Mouse (Mus musculus) CH12.LX (cell line): ENCODE data around the gene Slc35c2. TPM values are rescaled to one million over a fixed set of nuclear protein-coding genes. Genes with fewer than 3 reads are reported as not detected.

Experiments
- DNase-seq: peaks from one replicate; pipeline ENCODE4 v3.0.0-alpha.2; 2013; ENCODE audit errors: extremely low read depth
- H3K27ac ChIP-seq: 2 replicates; pipeline ENCODE4 v1.5.1; 2012; ENCODE audit warnings: low read depth, mild to moderate bottlenecking, control low read depth, moderate library complexity; ENCODE audit not compliant: insufficient read depth
- H3K27me3 ChIP-seq: replicated peaks from 2 replicates; pipeline ENCODE3; 2012; ENCODE audit warnings: inconsistent platforms
- H3K36me3 ChIP-seq, 2 experiments: replicated peaks in 1 of 2; 2 replicates each; pipeline versions ENCODE3 to v1.6.1; 2012; ENCODE audit warnings: inconsistent platforms in 1 of 2, low read length in 1 of 2, mild to moderate bottlenecking in 1 of 2, mixed read lengths in 1 of 2, moderate library complexity in 1 of 2; ENCODE audit not compliant: control insufficient read depth in 1 of 2, insufficient read depth in 1 of 2
- H3K4me1 ChIP-seq, 2 experiments: 2 replicates each; pipeline ENCODE4 v1.6.1; 2012; ENCODE audit warnings: inconsistent platforms in 1 of 2, moderate library complexity in 1 of 2; ENCODE audit not compliant: insufficient read depth in 2 of 2, control insufficient read depth in 1 of 2
- H3K4me2 ChIP-seq: 2 replicates; pipeline ENCODE4 v1.6.1; 2012; ENCODE audit warnings: low read depth, mild to moderate bottlenecking, control low read depth; ENCODE audit not compliant: poor library complexity, insufficient read depth, severe bottlenecking
- H3K4me3 ChIP-seq, 3 experiments: fragments of 150-350 bp in 1 of 3; sonication (generic) in 1 of 3; replicated peaks in 1 of 3; 2 replicates each; pipeline versions ENCODE3 to v1.5.1; 2011 to 2012; ENCODE audit warnings: low read depth in 2 of 3, low read length in 2 of 3, mild to moderate bottlenecking in 2 of 3, moderate library complexity in 2 of 3, control low read depth in 1 of 3, improper control_type of control experiment in 1 of 3, inconsistent platforms in 1 of 3, mixed read lengths in 1 of 3; ENCODE audit not compliant: poor library complexity in 1 of 3
- H3K79me2 ChIP-seq: replicated peaks from 2 replicates; pipeline ENCODE4 v1.6.1; 2012; ENCODE audit warnings: mild to moderate bottlenecking, moderate library complexity; ENCODE audit not compliant: control insufficient read depth, poor library complexity, insufficient read depth, severe bottlenecking; ENCODE audit errors: extremely low read depth
- H3K9ac ChIP-seq: 2 replicates; pipeline ENCODE4 v1.6.1; 2012; ENCODE audit warnings: low read depth, mild to moderate bottlenecking, control low read depth, moderate library complexity; ENCODE audit not compliant: insufficient read depth
- H3K9me3 ChIP-seq: replicated peaks from 2 replicates; pipeline ENCODE3; 2012; ENCODE audit warnings: low read length, inconsistent platforms, mixed read lengths
- CHD1 ChIP-seq: IDR thresholded peaks from 2 replicates; pipeline ENCODE4 v1.6.1; 2012; ENCODE audit warnings: low read depth, low read length, improper control_type of control experiment, inconsistent platforms
- E2F4 ChIP-seq: IDR thresholded peaks from 2 replicates; pipeline ENCODE4 v1.6.1; 2011; ENCODE audit warnings: low read depth, low read length, improper control_type of control experiment; ENCODE audit not compliant: insufficient replicate concordance
- ELF1 ChIP-seq: IDR thresholded peaks from 2 replicates; pipeline ENCODE4 v1.6.1; 2014; ENCODE audit warnings: low read depth, mild to moderate bottlenecking, inconsistent platforms, low read length, improper control_type of control experiment
- GABPA ChIP-seq: IDR thresholded peaks from 2 replicates; pipeline ENCODE4 v1.6.1; 2012; ENCODE audit warnings: low read depth, low read length, improper control_type of control experiment, inconsistent platforms; ENCODE audit not compliant: insufficient replicate concordance
- HCFC1 ChIP-seq: IDR thresholded peaks from 2 replicates; pipeline ENCODE4 v1.6.1; 2012; ENCODE audit warnings: low read depth, mild to moderate bottlenecking, inconsistent platforms, low read length, improper control_type of control experiment
- JUND ChIP-seq: conservative IDR thresholded peaks from 2 replicates; pipeline ENCODE4 v1.6.1; 2011; ENCODE audit warnings: low read depth, low read length, improper control_type of control experiment
- MAFK ChIP-seq: IDR thresholded peaks from 2 replicates; pipeline ENCODE4 v1.6.1; 2011; ENCODE audit warnings: low read length, improper control_type of control experiment; ENCODE audit not compliant: insufficient replicate concordance
- MYC ChIP-seq: IDR thresholded peaks from 2 replicates; pipeline ENCODE4 v1.6.1; 2011; ENCODE audit warnings: low read depth, mild to moderate bottlenecking, improper control_type of control experiment, low read length
- NRF1 ChIP-seq: IDR thresholded peaks from 2 replicates; pipeline ENCODE4 v1.6.1; 2014; ENCODE audit warnings: low read depth, mild to moderate bottlenecking, inconsistent platforms, low read length, improper control_type of control experiment, moderate library complexity
- RAD21 ChIP-seq: IDR thresholded peaks from 2 replicates; pipeline ENCODE4 v1.6.1; 2011; ENCODE audit warnings: low read depth, mild to moderate bottlenecking, low read length, improper control_type of control experiment, moderate library complexity
- RCOR1 ChIP-seq: conservative IDR thresholded peaks from 2 replicates; pipeline ENCODE4 v1.6.1; 2012; ENCODE audit warnings: low read depth, mild to moderate bottlenecking, inconsistent platforms, low read length, improper control_type of control experiment
- SIN3A ChIP-seq: IDR thresholded peaks from 2 replicates; pipeline ENCODE4 v1.6.1; 2012; ENCODE audit warnings: low read length, improper control_type of control experiment, inconsistent platforms
- SMC3 ChIP-seq: IDR thresholded peaks from 2 replicates; pipeline ENCODE4 v1.6.1; 2011; ENCODE audit warnings: low read depth, low read length, improper control_type of control experiment
- TCF12 ChIP-seq: IDR thresholded peaks from 2 replicates; pipeline ENCODE4 v1.6.1; 2014; ENCODE audit warnings: low read depth, mild to moderate bottlenecking, inconsistent platforms, low read length, improper control_type of control experiment
- USF1 ChIP-seq: IDR thresholded peaks from 2 replicates; pipeline ENCODE4 v1.6.1; 2014; ENCODE audit warnings: low read depth, mild to moderate bottlenecking, inconsistent platforms, low read length, improper control_type of control experiment
- USF2 ChIP-seq: conservative IDR thresholded peaks from 2 replicates; pipeline ENCODE4 v1.6.1; 2011; ENCODE audit warnings: low read depth, low read length, improper control_type of control experiment
- ZMIZ1 ChIP-seq: IDR thresholded peaks from 2 replicates; pipeline ENCODE4 v1.6.1; 2012; ENCODE audit warnings: low read depth, mild to moderate bottlenecking, inconsistent platforms, low read length, improper control_type of control experiment
- ZNF384 ChIP-seq: IDR thresholded peaks from 2 replicates; pipeline ENCODE4 v1.6.1; 2012; ENCODE audit warnings: low read depth, low read length, improper control_type of control experiment, inconsistent platforms
- dilution Hi-C: fragments of 300-500 bp; cut with MboI; formaldehyde crosslinking; loops from 2 replicates; pipeline ENCODE4 v1.14.3; 2020; ENCODE audit warnings: low sequenced_read_pairs; ENCODE audit not compliant: extremely low pct_unique_long_range_greater_than_20kb, extremely low pct_ligation_motif_present
- in situ Hi-C: fragments of 300-500 bp; cut with MboI; formaldehyde crosslinking; loops from 3 replicates; pipeline ENCODE4 v1.14.3; 2019; ENCODE audit warnings: low sequenced_read_pairs, low pct_ligation_motif_present, low pct_unique_long_range_greater_than_20kb, mixed read lengths
- polyA plus RNA-seq: library from polyadenylated mRNA; unstranded; fragments of >175 nt; gene quantifications from 2 replicates; pipeline ENCODE4 v1.2.1, GENCODE M21; 2012; ENCODE audit warnings: low read depth; ENCODE audit not compliant: insufficient read length
- total RNA-seq, 2 experiments: library from RNA; depleted of rRNA; stranded (reverse); fragments of 300-350 nt in 1 of 2; fragments of >200 nt in 1 of 2; gene quantifications; 2 replicates each; pipeline ENCODE4 v1.2.3; 2012 to 2014

Slc35c2 gene
- total and polyA plus RNA-seq, 3 experiments, result 45.5 to 57.8 (median 55.3) TPM

DNA sequence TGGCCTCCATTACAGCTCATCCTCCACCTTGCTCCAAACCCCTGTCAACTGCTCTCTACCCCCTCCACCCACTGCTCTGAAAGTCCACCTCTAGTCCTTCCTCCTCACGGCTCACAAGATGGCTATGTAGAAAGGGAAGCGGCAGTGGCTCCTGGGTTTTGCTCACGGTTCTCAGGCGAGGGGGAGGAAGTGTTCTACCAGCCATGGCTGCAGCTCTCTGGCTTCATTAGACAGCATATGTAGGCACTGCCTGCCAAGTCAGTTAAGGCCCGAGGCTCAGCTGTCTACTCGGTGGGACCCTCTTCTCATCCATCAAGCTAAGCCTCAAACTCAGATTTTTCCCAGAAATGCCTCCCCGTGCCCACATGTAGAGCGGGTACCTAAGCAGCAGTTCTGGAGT, 12.8 kb upstream of the Slc35c2 start:
- TF ChIP-seq NRF1 (no peak), MYC (no peak), SMC3 (no peak), ZNF384 (no peak), ZMIZ1 (no peak), CHD1 (no peak), RAD21 (no peak), TCF12 (no peak), ELF1 (no peak)
- no peak for DNase-seq
- Histone ChIP-seq H3K4me1 (no peaks in the 10 kb centered on the region), H3K4me3 (no peak overlapping the region), H3K79me2 (no peaks in the 10 kb centered on the region), H3K9ac (no peak overlapping the region), H3K27ac (no peak overlapping the region), H3K36me3 (peaks cover 62 to 90% of the 10 kb centered on the region in 2 experiments), H3K27me3 (no peaks in the 10 kb centered on the region), H3K9me3 (peaks cover 3% of the 10 kb centered on the region), H3K4me2 (no peak overlapping the region)
- dilution Hi-C loops, result no loop called here
- in situ Hi-C loops, result no loop called here

DNA sequence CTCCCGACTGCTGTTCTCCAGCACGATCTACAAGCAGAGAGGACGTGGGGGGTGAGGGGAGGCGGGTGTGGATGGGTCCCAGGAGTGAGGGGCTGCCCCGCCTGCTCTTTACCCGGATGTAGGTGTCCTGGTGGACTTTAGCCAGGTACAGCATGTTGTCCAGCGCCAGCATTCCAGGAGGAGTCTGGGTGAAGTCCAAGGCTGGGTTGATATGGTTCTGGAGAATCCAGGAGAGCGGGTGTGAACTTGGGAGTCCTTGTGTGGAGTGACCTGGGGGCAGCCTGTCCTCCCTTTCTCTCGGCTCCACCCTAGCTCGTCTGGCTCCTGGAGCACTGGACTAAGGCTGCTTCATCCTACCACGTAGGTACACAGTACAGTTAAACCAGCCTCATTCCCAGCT, 9.8 kb upstream of the Slc35c2 start:
- Histone ChIP-seq H3K4me1 (no peaks in the 10 kb centered on the region), H3K27ac (no peak overlapping the region), H3K27me3 (no peaks in the 10 kb centered on the region), H3K36me3 (peaks cover 57 to 89% of the 10 kb centered on the region in 2 experiments), H3K9ac (no peak overlapping the region), H3K4me2 (no peak overlapping the region), H3K9me3 (no peaks in the 10 kb centered on the region), H3K4me3 (no peak overlapping the region), H3K79me2 (no peaks in the 10 kb centered on the region)
- TF ChIP-seq USF2 (no peak), RAD21 (no peak), NRF1 (no peak), SIN3A (no peak), E2F4 (no peak), JUND (no peak), HCFC1 (no peak), USF1 (no peak), MAFK (no peak), ZMIZ1 (no peak), GABPA (no peak), RCOR1 (no peak)
- in situ Hi-C loops (loop anchor here (10.0 kb wide), 1 partner anchor 47 kb away; no protein-coding TSS in a partner anchor), dilution Hi-C loops (no loop called here)
- no peak for DNase-seq
